Comparison of ENCODE assay signal across 34 mouse cellular contexts in the genomic region with DNA sequence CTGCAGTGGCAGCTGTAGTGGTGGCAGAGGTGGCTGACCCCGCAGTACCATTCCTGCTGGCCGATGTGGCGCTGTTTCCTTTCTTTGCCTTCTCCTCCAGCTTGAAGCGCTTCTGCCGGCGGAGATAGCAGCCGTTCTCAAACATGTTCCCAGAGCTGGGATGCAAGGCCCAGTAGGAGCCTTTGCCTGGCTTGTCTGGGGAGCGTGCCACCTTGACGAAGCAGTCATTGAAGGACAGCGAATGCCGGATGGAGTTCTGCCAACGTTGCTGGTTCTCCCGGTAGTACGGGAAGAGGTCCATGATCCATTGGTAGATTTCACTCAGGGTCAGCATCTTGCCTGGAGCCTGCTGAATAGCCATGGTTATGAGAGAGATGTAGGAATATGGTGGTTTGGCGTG. TPM values are rescaled to one million over a fixed set of nuclear protein-coding genes. Genes with fewer than 3 reads are reported as not detected.
DNase-seq lines count a peak whose midpoint lies in the region; ATAC-seq and TF ChIP-seq lines count a peak whose summit lies in the region.
"Had no signal": no experiment of that assay in that cellular context is flagged by ENCODE, and none has a peak within 500 bp of the region (broad histone marks: within the 10 kb centered on the region; RNA-seq: fewer than 3 reads in every experiment).

No protein-coding gene starts in this region.

- H3K4me3 ChIP-seq in hindbrain, postnatal 0 days (ENCODE audit: low read length), result no peak overlapping the region
- H3K4me3 ChIP-seq in hindbrain, embryonic 13.5 days, result no peak overlapping the region
- H3K4me3 ChIP-seq in liver, embryonic 14.5 days (ENCODE audit: insufficient read depth in 1 of 2, low read depth in 2 of 2, low read length in 2 of 2), result no peak overlapping the region
- no peak overlapping the region for H3K4me3 ChIP-seq in liver, embryonic 11.5 days (ENCODE audit: low read depth, low read length)
- H3K4me3 ChIP-seq: embryonic facial prominence, embryonic 10.5 days; forebrain, embryonic 15.5 days; limb, embryonic 12.5 days; neural tube, embryonic 15.5 days had no signal

- no peaks in the 10 kb centered on the region for H3K4me1 ChIP-seq in hindbrain, postnatal 0 days (ENCODE audit: insufficient read depth, low read length)
- H3K4me1 ChIP-seq in hindbrain, embryonic 13.5 days (replicated peaks), result peaks cover 9% of the 10 kb centered on the region
- peaks cover 3 to 5% of the 10 kb centered on the region in 2 experiments; a peak in 1 of 4 replicates for H3K4me1 ChIP-seq in liver, embryonic 14.5 days (replicated peaks; ENCODE audit: control insufficient read depth in 2 of 2, insufficient read depth in 2 of 2, low read length in 1 of 2)
- H3K4me1 ChIP-seq in liver, embryonic 11.5 days (replicated peaks; ENCODE audit: control insufficient read depth, insufficient read depth, low read length), result peaks cover 12% of the 10 kb centered on the region

- TF ChIP-seq EP300 in liver, embryonic 14.5 days (IDR thresholded peaks at IDR 0.05; ENCODE audit: low read depth), result no peak

- H3K27ac ChIP-seq in hindbrain, postnatal 0 days, result no peak overlapping the region
- no peak overlapping the region for H3K27ac ChIP-seq in hindbrain, embryonic 13.5 days
- H3K27ac ChIP-seq in liver, embryonic 14.5 days, result no peak overlapping the region
- H3K27ac ChIP-seq in liver, embryonic 11.5 days (ENCODE audit: low read depth, low read length), result no peak overlapping the region
- H3K27ac ChIP-seq: embryonic facial prominence, embryonic 10.5 days; forebrain, embryonic 15.5 days; limb, embryonic 12.5 days; neural tube, embryonic 15.5 days had no signal

- peak; percentile 21 for TF ChIP-seq CTCF in hindbrain, postnatal 0 days (IDR thresholded peaks at IDR 0.05; ENCODE audit: low read depth)
- TF ChIP-seq CTCF in liver, embryonic 14.5 days (IDR thresholded peaks at IDR 0.05; ENCODE audit: low read depth), result peak; percentile 14; the same call in 1 of the 2 replicates

- ATAC-seq in hindbrain, postnatal 0 days, result no peak
- no peak for ATAC-seq in hindbrain, embryonic 13.5 days (ENCODE audit: low FRiP score)
- ATAC-seq in liver, embryonic 14.5 days (ENCODE audit: insufficient read depth), result no peak
- ATAC-seq in liver, embryonic 11.5 days (replicated peaks; ENCODE audit: low FRiP score), result no peak
- ATAC-seq: forebrain, embryonic 15.5 days; hindbrain, embryonic 16.5 days had no signal

- H3K27me3 ChIP-seq in hindbrain, postnatal 0 days (ENCODE audit: insufficient read depth, low read length), result no peaks in the 10 kb centered on the region
- H3K27me3 ChIP-seq in hindbrain, embryonic 13.5 days, result no peaks in the 10 kb centered on the region
- H3K27me3 ChIP-seq in liver, embryonic 14.5 days (ENCODE audit: control insufficient read depth, insufficient read depth, low read length), result no peaks in the 10 kb centered on the region
- 0 out of 2 replicates have a peak, but pooled peaks cover under 1% of the 10 kb centered on the region for H3K27me3 ChIP-seq in liver, embryonic 11.5 days (replicated peaks; ENCODE audit: control insufficient read depth, insufficient read depth, low read length)
- H3K27me3 ChIP-seq: forebrain, embryonic 15.5 days; neural tube, embryonic 15.5 days had no signal

- 60% methylated on average over 15 of the region's 15 CpGs for WGBS in hindbrain, postnatal 0 days
- 66% methylated on average over 15 of the region's 15 CpGs for WGBS in hindbrain, embryonic 13.5 days
- 62% methylated on average over 15 of the region's 15 CpGs for WGBS in liver, embryonic 14.5 days (ENCODE audit: insufficient replicate concordance)
- 60% methylated on average over 15 of the region's 15 CpGs for WGBS in liver, embryonic 11.5 days

- DNase-seq in cerebellum, adult 9-11 months, result peak; percentile 31
- no peak for DNase-seq in cerebellum, adult 11-12 months
- no peak for DNase-seq in hindbrain, postnatal 0 days (ENCODE audit: low spot score)
- no peak for DNase-seq in liver, embryonic 14.5 days (ENCODE audit: low read depth in 3 of 3, low spot score in 3 of 3)
- DNase-seq in liver, embryonic 11.5 days (ENCODE audit: low spot score), result no peak
- peak; percentile 19 for DNase-seq in R1 (ENCODE audit: low read depth, low spot score)
- DNase-seq in gastrocnemius, adult 8-10 months (ENCODE audit: low spot score in 2 of 2), result no peak
- DNase-seq: adrenal gland, postnatal 36 days; cerebellum, postnatal 25 days; gastrocnemius, postnatal 14 days; heart, adult 18-20 months; kidney, adult 8-10 months; kidney, postnatal 36 days; layer of hippocampus, postnatal 36 days; lung, postnatal 10 days; right cerebral cortex, adult 18-20 months; right cerebral cortex, postnatal 4 days had no signal

- H3K36me3 ChIP-seq in hindbrain, postnatal 0 days (ENCODE audit: insufficient read depth, low read length), result no peaks in the 10 kb centered on the region
- H3K36me3 ChIP-seq in hindbrain, embryonic 13.5 days, result no peaks in the 10 kb centered on the region
- H3K36me3 ChIP-seq in liver, embryonic 14.5 days (replicated peaks; ENCODE audit: control insufficient read depth, insufficient read depth, low read depth), result no peaks in the 10 kb centered on the region
- H3K36me3 ChIP-seq in liver, embryonic 11.5 days (ENCODE audit: control insufficient read depth, insufficient read depth, low read length), result no peaks in the 10 kb centered on the region
- H3K36me3 ChIP-seq: embryonic facial prominence, embryonic 10.5 days; forebrain, embryonic 15.5 days; limb, embryonic 12.5 days; neural tube, embryonic 15.5 days had no signal

- no peak overlapping the region for H3K4me2 ChIP-seq in hindbrain, postnatal 0 days (ENCODE audit: low read depth, low read length)
- no peak overlapping the region for H3K4me2 ChIP-seq in hindbrain, embryonic 13.5 days
- H3K4me2 ChIP-seq in liver, embryonic 14.5 days (ENCODE audit: low read depth), result no peak overlapping the region
- no peak overlapping the region for H3K4me2 ChIP-seq in liver, embryonic 11.5 days
- H3K4me2 ChIP-seq: forebrain, embryonic 15.5 days; limb, embryonic 12.5 days; midbrain, embryonic 11.5 days; neural tube, embryonic 15.5 days had no signal

- H3K9me3 ChIP-seq in hindbrain, postnatal 0 days (ENCODE audit: low read length), result no peaks in the 10 kb centered on the region
- no peaks in the 10 kb centered on the region for H3K9me3 ChIP-seq in hindbrain, embryonic 13.5 days
- no peaks in the 10 kb centered on the region for H3K9me3 ChIP-seq in liver, embryonic 14.5 days (ENCODE audit: control insufficient read depth, low read length)
- no peaks in the 10 kb centered on the region for H3K9me3 ChIP-seq in liver, embryonic 11.5 days (ENCODE audit: control insufficient read depth, low read length)
- H3K9me3 ChIP-seq: embryonic facial prominence, embryonic 10.5 days; forebrain, embryonic 15.5 days; limb, embryonic 12.5 days; neural tube, embryonic 15.5 days had no signal

- no peak overlapping the region for H3K9ac ChIP-seq in hindbrain, postnatal 0 days (replicated peaks; ENCODE audit: low read length)
- no peak overlapping the region for H3K9ac ChIP-seq in hindbrain, embryonic 13.5 days
- no peak overlapping the region for H3K9ac ChIP-seq in liver, embryonic 14.5 days (replicated peaks)
- no peak overlapping the region for H3K9ac ChIP-seq in liver, embryonic 11.5 days (ENCODE audit: low read depth, low read length)
- H3K9ac ChIP-seq: forebrain, embryonic 15.5 days; limb, embryonic 12.5 days; neural tube, embryonic 15.5 days had no signal

RNA-seq across cellular contexts. Expression of gene Foxa3, which starts 8.9 kb away (rescaled TPM):
- total RNA-seq in hindbrain, postnatal 0 days (2014; rRNA removed), result not detected in 2 replicates
- not detected in 2 replicates for polyA plus RNA-seq in hindbrain, postnatal 0 days (2015; fragmentation: Nextera tagmentation; extraction: Ambion mirVana)
- polyA plus RNA-seq in hindbrain, embryonic 13.5 days (2015; fragmentation: Nextera tagmentation; extraction: Ambion mirVana), result not detected in 2 replicates
- polyA plus RNA-seq in liver, embryonic 14.5 days (2012; rRNA removed), result 12.2 and 13.9 TPM in 2 replicates
- polyA plus RNA-seq in liver, embryonic 14.5 days (2014; fragmentation: Nextera tagmentation; extraction: Ambion mirVana), result 25.7 and 26.5 TPM in 2 replicates
- polyA plus RNA-seq in liver, embryonic 11.5 days (2014; fragmentation: Nextera tagmentation; extraction: Ambion mirVana), result 29.7 and 32.0 TPM in 2 replicates
- not detected for total RNA-seq in gastrocnemius, adult 8-10 months (2022)
- total RNA-seq: adrenal gland, postnatal 36 days; gastrocnemius, postnatal 14 days; heart, adult 18-20 months; heart, postnatal 25 days; layer of hippocampus, adult 8-10 months; layer of hippocampus, postnatal 36 days; left cerebral cortex, postnatal 10 days; megakaryocyte progenitor cell, adult 5-6 weeks; MEL; midbrain, postnatal 0 days had no signal
- polyA plus RNA-seq: embryonic facial prominence, embryonic 10.5 days; forebrain, embryonic 15.5 days; heart, embryonic 14.5 days; hindbrain, embryonic 16.5 days; midbrain, embryonic 11.5 days; midbrain, postnatal 0 days had no signal

RNA-seq across cellular contexts. Expression of gene Sympk, which starts 9.7 kb away (rescaled TPM):
- total RNA-seq in hindbrain, postnatal 0 days (2014; rRNA removed), result 85.4 and 88.0 TPM in 2 replicates
- 19.2 TPM in 2 replicates for polyA plus RNA-seq in hindbrain, postnatal 0 days (2015; fragmentation: Nextera tagmentation; extraction: Ambion mirVana)
- 29.7 and 30.1 TPM in 2 replicates for polyA plus RNA-seq in hindbrain, embryonic 13.5 days (2015; fragmentation: Nextera tagmentation; extraction: Ambion mirVana)
- 27.3 and 29.1 TPM in 2 replicates for polyA plus RNA-seq in liver, embryonic 14.5 days (2012; rRNA removed)
- polyA plus RNA-seq in liver, embryonic 14.5 days (2014; fragmentation: Nextera tagmentation; extraction: Ambion mirVana), result 10.7 and 11.8 TPM in 2 replicates
- 26.3 and 28.4 TPM in 2 replicates for polyA plus RNA-seq in liver, embryonic 11.5 days (2014; fragmentation: Nextera tagmentation; extraction: Ambion mirVana)
- total RNA-seq in gastrocnemius, adult 8-10 months (2022), result 10 to 100 TPM; 70.2 to 93.3 (median 83.6) TPM

RNA-seq across cellular contexts. Expression of gene Irf2bp1, which starts 10.6 kb away (rescaled TPM):
- 128 and 140 TPM in 2 replicates for total RNA-seq in hindbrain, postnatal 0 days (2014; rRNA removed)
- 20.0 and 22.4 TPM in 2 replicates for polyA plus RNA-seq in hindbrain, postnatal 0 days (2015; fragmentation: Nextera tagmentation; extraction: Ambion mirVana)
- 23.4 and 24.6 TPM in 2 replicates for polyA plus RNA-seq in hindbrain, embryonic 13.5 days (2015; fragmentation: Nextera tagmentation; extraction: Ambion mirVana)
- polyA plus RNA-seq in liver, embryonic 14.5 days (2012; rRNA removed), result 6.8 and 8.3 TPM in 2 replicates
- polyA plus RNA-seq in liver, embryonic 14.5 days (2014; fragmentation: Nextera tagmentation; extraction: Ambion mirVana), result 6.8 and 7.9 TPM in 2 replicates
- polyA plus RNA-seq in liver, embryonic 11.5 days (2014; fragmentation: Nextera tagmentation; extraction: Ambion mirVana), result 23.3 and 24.9 TPM in 2 replicates
- total RNA-seq in gastrocnemius, adult 8-10 months (2022), result 10 to 100 TPM; 19.3 to 20.7 (median 19.7) TPM

RNA-seq across cellular contexts. Expression of gene Mypop, which starts 23.4 kb away (rescaled TPM):
- total RNA-seq in hindbrain, postnatal 0 days (2014; rRNA removed), result 22.5 and 26.1 TPM in 2 replicates
- 5.6 and 6.0 TPM in 2 replicates for polyA plus RNA-seq in hindbrain, postnatal 0 days (2015; fragmentation: Nextera tagmentation; extraction: Ambion mirVana)
- 4.8 and 5.2 TPM in 2 replicates for polyA plus RNA-seq in hindbrain, embryonic 13.5 days (2015; fragmentation: Nextera tagmentation; extraction: Ambion mirVana)
- polyA plus RNA-seq in liver, embryonic 14.5 days (2012; rRNA removed), result 0.20 and 0.21 TPM in 2 replicates
- polyA plus RNA-seq in liver, embryonic 14.5 days (2014; fragmentation: Nextera tagmentation; extraction: Ambion mirVana), result 0.30 and 0.34 TPM in 2 replicates
- polyA plus RNA-seq in liver, embryonic 11.5 days (2014; fragmentation: Nextera tagmentation; extraction: Ambion mirVana), result 1.5 and 2.2 TPM in 2 replicates
- 10 to 100 TPM in 2 of 4 experiments, 1 to 10 TPM in 2; 8.0 to 10.6 (median 9.9) TPM for total RNA-seq in gastrocnemius, adult 8-10 months (2022)

RNA-seq across cellular contexts. Expression of gene Nanos2, which starts 27.3 kb away (rescaled TPM):
- total RNA-seq in hindbrain, postnatal 0 days (2014; rRNA removed), result 1.3 and 2.6 TPM in 2 replicates
- polyA plus RNA-seq in hindbrain, postnatal 0 days (2015; fragmentation: Nextera tagmentation; extraction: Ambion mirVana), result 1.6 TPM in 2 replicates
- 0.75 and 1.1 TPM in 2 replicates for polyA plus RNA-seq in hindbrain, embryonic 13.5 days (2015; fragmentation: Nextera tagmentation; extraction: Ambion mirVana)
- not detected in 2 replicates for polyA plus RNA-seq in liver, embryonic 14.5 days (2012; rRNA removed)
- polyA plus RNA-seq in liver, embryonic 14.5 days (2014; fragmentation: Nextera tagmentation; extraction: Ambion mirVana), result not detected in 2 replicates
- polyA plus RNA-seq in liver, embryonic 11.5 days (2014; fragmentation: Nextera tagmentation; extraction: Ambion mirVana), result not detected in 2 replicates
- not detected for total RNA-seq in gastrocnemius, adult 8-10 months (2022)
- total RNA-seq: adrenal gland, postnatal 36 days; gastrocnemius, postnatal 14 days; heart, adult 18-20 months; heart, postnatal 25 days; megakaryocyte progenitor cell, adult 5-6 weeks; MEL had no signal
- polyA plus RNA-seq: embryonic facial prominence, embryonic 10.5 days; heart, embryonic 14.5 days; limb, embryonic 12.5 days; liver, embryonic 16.5 days; stomach, embryonic 14.5 days; thymus, postnatal 0 days had no signal

Comparison
In these comparisons a context has a peak if more than half of its experiments do, and no peak if none do; other contexts are left out.
1. DNase-seq: peak in cerebellum, adult 9-11 months (single experiment) and R1 (single experiment); none in cerebellum, adult 11-12 months (single experiment), hindbrain, postnatal 0 days (single experiment), liver, embryonic 14.5 days (0 of 3), liver, embryonic 11.5 days (single experiment) and gastrocnemius, adult 8-10 months (0 of 2).
2. RNA of gene Foxa3, which starts 8.9 kb away (polyA plus RNA-seq): 29.7 to 32.0 TPM in liver, embryonic 11.5 days and 12.2 to 26.5 TPM in liver, embryonic 14.5 days; not detected in hindbrain, postnatal 0 days and not detected in hindbrain, embryonic 13.5 days; every median in the first group is over 10 times any median in the second.